In genomic region chr4:140977886-140978692, GRCm38 (mm10) we compare ENCODE assay signal across 14 mouse cellular contexts. TPM values are rescaled to one million over a fixed set of nuclear protein-coding genes. Genes with fewer than 3 reads are reported as not detected.
DNase-seq lines count a peak whose midpoint lies in the region; ATAC-seq and TF ChIP-seq lines count a peak whose summit lies in the region.
"Had no signal": no experiment of that assay in that cellular context is flagged by ENCODE, and none has a peak within 500 bp of the region (broad histone marks: within the 10 kb centered on the region; RNA-seq: fewer than 3 reads in every experiment).

No protein-coding gene starts in this region.

- H3K27me3 ChIP-seq in intestine, postnatal 0 days (replicated peaks; ENCODE audit: control insufficient read depth, insufficient read depth, low read length), result no peaks in the 10 kb centered on the region
- H3K27me3 ChIP-seq: heart, embryonic 15.5 days; hindbrain, embryonic 15.5 days had no signal

- no peak overlapping the region for H3K9ac ChIP-seq in intestine, postnatal 0 days (ENCODE audit: low read depth, low read length)
- H3K9ac ChIP-seq: heart, embryonic 15.5 days; hindbrain, embryonic 15.5 days had no signal

- H3K9me3 ChIP-seq in intestine, postnatal 0 days (ENCODE audit: control insufficient read depth), result no peaks in the 10 kb centered on the region
- H3K9me3 ChIP-seq: heart, embryonic 15.5 days; hindbrain, embryonic 15.5 days had no signal

- no peak for TF ChIP-seq CTCF in intestine, postnatal 0 days (IDR thresholded peaks at IDR 0.05; ENCODE audit: low read depth)

- peaks cover 51% of the 10 kb centered on the region for H3K36me3 ChIP-seq in intestine, postnatal 0 days (ENCODE audit: control insufficient read depth, insufficient read depth)

- H3K4me3 ChIP-seq in intestine, postnatal 0 days (ENCODE audit: low read depth, low read length), result no peak overlapping the region
- H3K4me3 ChIP-seq: heart, embryonic 15.5 days; hindbrain, embryonic 15.5 days; left cerebral cortex, adult 2 months had no signal

- H3K27ac ChIP-seq in intestine, postnatal 0 days (ENCODE audit: low read depth, low read length), result peak overlapping the region; percentile 28; the same call in 1 of the 2 replicates
- H3K27ac ChIP-seq: heart, embryonic 15.5 days; hindbrain, embryonic 15.5 days; left cerebral cortex, adult 2 months had no signal

- no peak overlapping the region for H3K4me2 ChIP-seq in intestine, postnatal 0 days (replicated peaks; ENCODE audit: low read depth)
- H3K4me2 ChIP-seq: heart, embryonic 15.5 days; hindbrain, embryonic 15.5 days had no signal

- peaks cover 16% of the 10 kb centered on the region for H3K4me1 ChIP-seq in intestine, postnatal 0 days (replicated peaks; ENCODE audit: control insufficient read depth, insufficient read depth, low read length)
- H3K4me1 ChIP-seq: hindbrain, embryonic 15.5 days had no signal

- 61% methylated on average over 14 of the region's 14 CpGs for WGBS in intestine, postnatal 0 days

- DNase-seq in adrenal gland, adult 2 months, result peak; percentile 84
- DNase-seq in adrenal gland, adult 18-20 months (ENCODE audit: low spot score in 2 of 2), result no peak
- DNase-seq in urinary bladder, postnatal 14 days (ENCODE audit: low spot score), result peak; percentile 53
- DNase-seq in urinary bladder, postnatal 10 days (ENCODE audit: low spot score), result no peak
- peak; percentile 58 for DNase-seq in testis, postnatal 10 days (ENCODE audit: low spot score)
- DNase-seq in MN1 (ENCODE audit: low spot score), result no peak
- no peak for DNase-seq in B cell, adult 2 months
- DNase-seq: cerebellum, adult 2 months; kidney, postnatal 4 days had no signal

- peak; percentile 72 for ATAC-seq in intestine, postnatal 0 days

RNA-seq across cellular contexts. Expression of gene Atp13a2, which starts 8.6 kb away (rescaled TPM):
- 10 to 100 TPM; 31.8 to 37.1 TPM for total RNA-seq in adrenal gland, adult 2 months (2021)
- 183 and 226 TPM in 2 replicates for polyA plus RNA-seq in adrenal gland, adult 2 months (2012; rRNA removed)
- total RNA-seq in adrenal gland, adult 18-20 months (2021), result 10 to 100 TPM; 30.2 to 31.0 TPM
- 10.9 and 11.7 TPM in 2 replicates for polyA plus RNA-seq in intestine, postnatal 0 days (2015; fragmentation: Nextera tagmentation; extraction: Ambion mirVana)

RNA-seq across cellular contexts. Expression of gene Sdhb, which starts 17.1 kb away (rescaled TPM):
- total RNA-seq in adrenal gland, adult 2 months (2021), result 100 to 1,000 TPM; 462 to 500 TPM
- 334 and 363 TPM in 2 replicates for polyA plus RNA-seq in adrenal gland, adult 2 months (2012; rRNA removed)
- total RNA-seq in adrenal gland, adult 18-20 months (2021), result 100 to 1,000 TPM; 457 to 601 TPM
- 588 and 627 TPM in 2 replicates for polyA plus RNA-seq in intestine, postnatal 0 days (2015; fragmentation: Nextera tagmentation; extraction: Ambion mirVana)

RNA-seq across cellular contexts. Expression of gene Mfap2, which starts 32.1 kb away (rescaled TPM):
- total RNA-seq in adrenal gland, adult 2 months (2021), result 10 to 100 TPM in 1 of 2 experiments, 1 to 10 TPM in 1; 5.7 to 11.1 TPM
- polyA plus RNA-seq in adrenal gland, adult 2 months (2012; rRNA removed), result 37.8 and 42.4 TPM in 2 replicates
- total RNA-seq in adrenal gland, adult 18-20 months (2021), result 1 to 10 TPM; 6.4 to 6.6 TPM
- 117 and 138 TPM in 2 replicates for polyA plus RNA-seq in intestine, postnatal 0 days (2015; fragmentation: Nextera tagmentation; extraction: Ambion mirVana)
- total RNA-seq: neutrophil, adult 5-6 weeks had no signal

Comparison
In these comparisons a context has a peak if more than half of its experiments do, and no peak if none do; other contexts are left out.
1. DNase-seq: peak in adrenal gland, adult 2 months (single experiment), urinary bladder, postnatal 14 days (single experiment) and testis, postnatal 10 days (single experiment); none in adrenal gland, adult 18-20 months (0 of 2), urinary bladder, postnatal 10 days (single experiment), MN1 (single experiment) and B cell, adult 2 months (0 of 2).